Mouse (Mus musculus) forebrain, embryonic 16.5 days (tissue): Measurements from ENCODE around the gene Ano6. TPM values are rescaled to one million over a fixed set of nuclear protein-coding genes. Genes with fewer than 3 reads are reported as not detected.

Experiments
- ATAC-seq: fragments of 200-750 bp; cut with Nextera tagmentation; 2 replicates; pipeline ENCODE4 v1.8.0; 2017; ENCODE audit warnings: mild to moderate bottlenecking, moderate library complexity
- H3K27ac ChIP-seq: fragments of 300-500 bp; sonication (generic); 2 replicates; pipeline ENCODE4 v1.5.1; 2014; ENCODE audit warnings: low read length, control low read depth
- H3K27me3 ChIP-seq: fragments of 300-500 bp; sonication (generic); replicated peaks from 2 replicates; pipeline ENCODE4 v1.6.1; 2014; ENCODE audit warnings: low read length; ENCODE audit not compliant: control insufficient read depth, insufficient read depth
- H3K36me3 ChIP-seq: fragments of 300-500 bp; sonication (generic); 2 replicates; pipeline ENCODE4 v1.6.1; 2014; ENCODE audit not compliant: control insufficient read depth, insufficient read depth
- H3K4me1 ChIP-seq: fragments of 300-500 bp; sonication (generic); replicated peaks from 2 replicates; pipeline ENCODE4 v1.6.1; 2014; ENCODE audit warnings: low read length; ENCODE audit not compliant: control insufficient read depth, insufficient read depth
- H3K4me2 ChIP-seq: fragments of 300-500 bp; sonication (generic); 2 replicates; pipeline ENCODE4 v1.6.1; 2014; ENCODE audit warnings: mild to moderate bottlenecking, low read length, control low read depth
- H3K4me3 ChIP-seq: fragments of 300-500 bp; sonication (generic); replicated peaks from 2 replicates; pipeline ENCODE4 v1.5.1; 2014; ENCODE audit warnings: mild to moderate bottlenecking, low read length, control low read depth
- H3K9ac ChIP-seq: fragments of 300-500 bp; sonication (generic); replicated peaks from 2 replicates; pipeline ENCODE4 v1.6.1; 2014; ENCODE audit warnings: low read depth, low read length, control low read depth
- H3K9me3 ChIP-seq: fragments of 300-500 bp; sonication (generic); 2 replicates; pipeline ENCODE4 v1.6.1; 2016; ENCODE audit warnings: low read length; ENCODE audit not compliant: control insufficient read depth
- WGBS: fragments of 180-500 bp; shearing (Covaris S2); extraction: QIAGEN DNeasy Blood & Tissue Kit; methylation state at CpG from one replicate; pipeline ENCODE4 v1.1.7; 2014; 5-methylcytosine and 5-hydroxymethylcytosine counted together
- polyA plus RNA-seq: library from polyadenylated mRNA; unstranded; fragments of >200 nt; fragmentation: Nextera tagmentation; extraction: Ambion mirVana; gene quantifications from 2 replicates; pipeline ENCODE4 v1.2.1, GENCODE M21; 2015

The Ano6 gene
- polyA plus RNA-seq = 22.7 and 24.6 TPM in 2 replicates

DNA sequence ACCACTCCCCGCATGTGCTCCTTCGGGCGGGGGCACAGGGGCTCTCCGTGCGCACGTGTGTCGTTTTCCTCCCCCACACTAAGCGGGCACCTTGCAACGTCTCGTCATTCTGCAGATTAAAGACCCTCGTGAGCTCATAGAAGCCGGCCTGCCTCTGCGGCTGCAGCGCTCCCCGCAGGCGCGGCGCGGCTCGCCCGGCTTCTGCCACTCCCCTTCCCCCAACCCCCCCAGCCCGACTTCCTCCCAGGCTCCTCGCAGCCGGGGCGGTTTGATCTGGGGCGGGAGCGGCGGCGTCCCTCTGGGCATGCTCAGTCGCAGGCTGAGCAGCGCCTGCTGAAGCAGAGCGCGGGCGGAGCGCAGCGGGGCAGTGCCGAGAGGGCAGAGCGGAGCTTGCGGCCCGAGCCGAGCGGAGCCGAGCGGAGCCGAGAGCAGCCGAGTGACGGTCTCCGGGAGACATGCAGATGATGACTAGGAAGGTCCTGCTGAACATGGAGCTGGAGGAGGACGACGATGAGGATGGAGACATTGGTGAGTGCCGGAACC is at the start of gene Ano6:
Gene Ano6, plus strand, starts transcription at position 315 of the 543 bp plus-strand sequence.
- under 1% methylated on average over 51 of the region's 51 CpGs for WGBS
- ATAC-seq = peak; percentile 99
- no peaks in the 10 kb centered on the region for H3K36me3 ChIP-seq
- H3K27ac ChIP-seq = peak within 1 kb of the TSS; percentile 70
- no peaks in the 10 kb centered on the region for H3K9me3 ChIP-seq
- peak within 1 kb of the TSS; percentile 74 for H3K9ac ChIP-seq
- peak within 1 kb of the TSS; percentile 88 for H3K4me2 ChIP-seq
- peak within 1 kb of the TSS; percentile 64 for H3K4me3 ChIP-seq
- H3K4me1 ChIP-seq = peaks cover 31% of the 10 kb centered on the region
- H3K27me3 ChIP-seq = no peaks in the 10 kb centered on the region

DNA sequence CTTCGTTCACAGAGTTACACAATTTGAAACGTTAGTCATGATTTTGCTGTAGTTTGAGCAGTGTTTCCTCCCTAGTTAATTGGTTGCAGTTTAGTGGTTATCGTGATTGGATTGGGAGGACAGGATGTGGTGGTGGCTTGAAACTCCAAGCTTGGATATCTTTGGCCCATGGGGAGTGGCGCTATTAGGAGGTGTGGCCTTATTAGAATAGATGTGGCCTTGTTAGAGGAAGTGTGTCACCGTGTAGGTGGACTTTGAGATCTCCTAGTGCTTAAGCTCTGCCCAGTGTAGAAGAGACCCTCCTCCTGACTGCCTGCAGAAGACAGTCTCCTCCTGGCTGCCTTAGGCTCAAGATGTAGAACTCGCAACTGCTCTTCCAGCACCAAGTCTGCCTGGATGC is 47.7 kb upstream of the Ano6 start:
- no peaks in the 10 kb centered on the region for H3K27me3 ChIP-seq
- H3K4me3 ChIP-seq = no peak overlapping the region
- H3K4me1 ChIP-seq = peaks cover 7% of the 10 kb centered on the region
- 90% methylated on average over 6 of the region's 6 CpGs for WGBS
- H3K4me2 ChIP-seq = no peak overlapping the region
- H3K9me3 ChIP-seq = no peaks in the 10 kb centered on the region
- no peaks in the 10 kb centered on the region for H3K36me3 ChIP-seq
- no peak overlapping the region for H3K9ac ChIP-seq
- ATAC-seq = no peak
- H3K27ac ChIP-seq = no peak overlapping the region

GRCm38 (mm10) chr15:95743856-95744255 is 46.8 kb upstream of the Ano6 start:
- H3K4me2 ChIP-seq = no peak overlapping the region
- H3K4me3 ChIP-seq = no peak overlapping the region
- 51% methylated on average over 2 of the region's 2 CpGs for WGBS

DNA sequence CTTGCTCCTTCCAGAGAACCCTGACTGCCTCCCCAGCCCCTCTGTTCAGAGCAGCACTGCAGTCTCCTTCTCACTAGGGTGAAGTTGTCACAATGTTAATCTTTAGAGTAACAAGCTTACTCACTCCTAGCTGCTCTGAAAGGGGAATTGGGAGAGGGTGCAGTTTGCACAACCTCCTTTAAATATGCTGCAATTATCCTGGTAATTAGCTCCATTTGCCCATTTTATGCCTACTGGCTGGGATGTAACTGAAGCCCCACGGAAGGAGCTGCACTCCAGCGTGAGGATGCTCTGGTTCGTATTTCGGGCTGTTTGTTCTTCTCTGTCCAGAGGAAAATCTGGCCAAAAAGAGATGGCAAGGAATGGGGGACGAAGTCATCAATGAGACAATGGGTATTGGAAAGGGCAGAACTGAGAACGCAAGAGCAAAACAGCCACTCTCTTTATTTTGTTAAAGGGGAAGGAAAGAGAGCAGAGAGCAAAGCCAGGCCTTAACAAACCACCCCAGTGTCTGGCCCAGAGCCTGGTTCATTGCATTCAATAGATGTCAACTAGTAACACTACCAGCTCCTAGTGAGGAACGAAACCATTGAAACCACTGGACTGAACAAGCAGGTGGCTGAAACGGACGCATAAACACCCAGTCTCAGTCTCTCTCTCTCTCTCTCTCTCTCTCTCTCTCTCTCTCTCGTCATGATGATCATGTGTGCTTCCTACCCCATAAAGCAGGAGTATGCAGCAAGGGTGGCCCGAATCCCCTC is 45.1 kb upstream of the Ano6 start:
- Histone ChIP-seq H3K27ac (no peak overlapping the region), H3K9ac (no peak overlapping the region), H3K4me2 (no peak overlapping the region), H3K36me3 (no peaks in the 10 kb centered on the region), H3K9me3 (no peaks in the 10 kb centered on the region), H3K27me3 (no peaks in the 10 kb centered on the region), H3K4me3 (no peak overlapping the region), H3K4me1 (peaks cover 7% of the 10 kb centered on the region)
- ATAC-seq = peak; percentile 72
- 26% methylated on average over 10 of the region's 11 CpGs for WGBS

More at GRCm38 (mm10) chr15:95743856-95744255, 46.8 kb upstream of the Ano6 start:
- Histone ChIP-seq H3K4me1 (peaks cover 7% of the 10 kb centered on the region), H3K9ac (no peak overlapping the region), H3K9me3 (no peaks in the 10 kb centered on the region), H3K36me3 (no peaks in the 10 kb centered on the region), H3K27me3 (no peaks in the 10 kb centered on the region), H3K27ac (no peak overlapping the region)
- no peak for ATAC-seq

DNA sequence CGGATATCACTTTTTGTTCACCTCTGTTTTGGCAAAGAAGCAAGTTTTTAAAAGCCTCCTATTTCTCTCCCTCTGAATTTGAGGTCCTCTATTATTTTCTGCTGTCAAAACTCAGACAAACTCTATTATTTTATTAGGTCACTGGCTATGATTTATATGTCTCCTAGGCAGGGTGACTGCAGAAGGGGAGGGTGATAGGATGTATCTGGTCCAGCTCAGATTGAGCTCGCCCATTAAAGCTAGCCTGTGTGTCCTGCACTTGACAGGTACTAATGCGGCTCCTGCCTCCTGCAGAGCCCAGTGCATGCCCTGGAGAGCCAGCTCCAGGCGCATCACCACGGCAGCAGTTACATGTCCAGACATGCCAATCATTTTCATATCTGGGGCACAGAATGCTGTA is 44.1 kb upstream of the Ano6 start:
- H3K36me3 ChIP-seq = no peaks in the 10 kb centered on the region
- WGBS = 79% methylated on average over 5 of the region's 5 CpGs
- H3K4me1 ChIP-seq = peaks cover 7% of the 10 kb centered on the region
- no peak overlapping the region for H3K27ac ChIP-seq
- no peak overlapping the region for H3K4me3 ChIP-seq
- H3K4me2 ChIP-seq = no peak overlapping the region
- H3K9me3 ChIP-seq = no peaks in the 10 kb centered on the region
- no peak for ATAC-seq
- no peak overlapping the region for H3K9ac ChIP-seq
- no peaks in the 10 kb centered on the region for H3K27me3 ChIP-seq

DNA sequence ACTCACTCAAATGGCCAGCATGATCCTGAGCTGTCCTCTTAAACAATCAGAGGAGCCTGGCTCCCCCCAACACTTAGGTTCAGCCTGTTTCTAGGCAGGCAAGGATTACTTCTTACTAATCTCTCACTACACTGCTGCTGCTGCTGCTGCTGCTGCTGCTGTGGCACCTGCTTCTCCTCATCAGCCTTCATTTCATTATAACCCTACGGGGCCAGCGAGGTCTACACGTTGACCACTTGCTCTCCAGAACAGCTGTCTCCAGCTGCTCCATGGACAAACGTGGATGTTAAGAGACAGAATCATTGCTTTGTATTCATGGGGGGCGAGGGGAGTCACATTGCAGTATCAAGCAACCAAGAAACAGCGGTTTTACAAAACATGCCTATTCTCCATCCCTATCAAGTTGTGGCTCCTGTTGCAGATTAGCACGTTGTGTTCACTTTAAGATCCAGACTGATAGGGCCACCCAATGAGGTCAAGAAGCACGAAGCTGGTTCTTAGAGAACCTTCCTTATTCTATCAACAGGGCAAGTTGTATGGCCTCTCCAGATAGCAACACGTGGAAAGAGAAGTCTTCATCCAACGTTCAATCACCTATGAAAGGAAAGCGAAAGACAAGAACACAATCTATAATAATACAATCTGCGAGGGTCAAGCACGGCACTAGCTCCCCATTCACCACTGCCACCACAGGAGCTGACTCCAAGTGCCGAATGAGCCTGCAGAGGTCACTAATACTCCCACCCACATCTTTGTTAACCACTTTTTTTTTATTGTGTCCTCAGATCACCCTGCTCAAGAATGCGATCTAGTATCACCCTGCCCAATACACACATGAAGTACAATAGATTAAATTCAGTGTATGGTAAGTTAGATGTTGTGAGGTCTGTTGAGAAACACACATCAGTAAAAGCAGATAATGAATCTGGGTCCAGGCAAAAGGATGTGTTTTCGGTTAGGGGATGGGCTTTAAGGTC is 43.4 kb upstream of the Ano6 start:
- no peak for ATAC-seq
- H3K4me1 ChIP-seq = peaks cover 7% of the 10 kb centered on the region
- WGBS = 89% methylated on average over 16 of the region's 16 CpGs

DNA sequence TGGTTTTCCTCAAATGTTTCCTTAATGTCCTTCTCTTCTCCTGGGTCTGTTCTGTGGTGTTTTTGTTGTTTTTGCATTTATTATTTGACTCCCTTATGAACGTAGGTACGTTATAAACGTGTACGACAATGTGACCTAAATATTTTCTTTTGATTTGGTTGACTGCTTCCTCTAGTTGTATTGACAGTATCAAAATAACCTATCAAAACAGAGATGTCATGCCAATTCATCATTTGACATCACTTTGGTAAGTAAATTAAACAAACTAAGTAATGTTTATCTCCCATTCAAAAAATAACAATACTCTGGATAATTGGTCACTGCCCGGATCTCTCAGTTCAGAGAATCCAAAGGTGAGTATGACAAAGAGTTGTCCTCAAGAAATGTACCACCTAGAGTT is 41.4 kb upstream of the Ano6 start:
- Histone ChIP-seq H3K27me3 (no peaks in the 10 kb centered on the region), H3K36me3 (no peaks in the 10 kb centered on the region), H3K27ac (no peak overlapping the region), H3K4me2 (no peak overlapping the region), H3K4me1 (peaks cover 7% of the 10 kb centered on the region), H3K9me3 (no peaks in the 10 kb centered on the region), H3K4me3 (no peak overlapping the region), H3K9ac (no peak overlapping the region)
- no peak for ATAC-seq
- 83% methylated on average over 5 of the region's 5 CpGs for WGBS

More for the DNA sequence above, 43.4 kb upstream of the Ano6 start:
- H3K27ac ChIP-seq = no peak overlapping the region
- H3K9me3 ChIP-seq = no peaks in the 10 kb centered on the region
- H3K27me3 ChIP-seq = no peaks in the 10 kb centered on the region
- H3K9ac ChIP-seq = no peak overlapping the region
- no peaks in the 10 kb centered on the region for H3K36me3 ChIP-seq
- no peak overlapping the region for H3K4me2 ChIP-seq
- no peak overlapping the region for H3K4me3 ChIP-seq

DNA sequence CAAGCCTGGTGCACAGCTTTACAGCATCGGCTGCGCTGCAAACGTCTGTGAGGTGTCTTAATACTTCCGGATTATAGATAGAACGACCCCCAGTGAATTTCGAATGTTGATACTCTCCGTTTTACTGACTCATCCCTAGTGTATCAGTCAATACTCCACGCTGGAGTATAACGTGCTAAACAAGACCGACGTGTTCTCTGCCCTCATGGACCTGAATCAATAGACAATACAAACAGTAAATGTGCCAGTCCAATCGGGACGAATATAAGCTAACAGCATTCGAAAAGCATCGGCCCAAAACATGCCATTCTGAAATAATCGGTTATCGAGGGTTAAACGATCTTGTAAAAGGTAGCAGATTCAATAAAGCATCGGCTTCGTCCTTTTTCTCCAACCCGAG is 40.6 kb upstream of the Ano6 start:
- Histone ChIP-seq H3K4me1 (peaks cover 7% of the 10 kb centered on the region), H3K4me2 (no peak overlapping the region), H3K9me3 (no peaks in the 10 kb centered on the region), H3K36me3 (no peaks in the 10 kb centered on the region), H3K9ac (no peak overlapping the region), H3K27ac (no peak overlapping the region), H3K27me3 (no peaks in the 10 kb centered on the region), H3K4me3 (no peak overlapping the region)
- 94% methylated on average over 21 of the region's 21 CpGs for WGBS
- no peak for ATAC-seq
